Mouse (Mus musculus) C2C12 (cell line): ENCODE results near the gene Fxyd7.

Source experiments
- CEBPB ChIP-seq: IDR thresholded peaks from one replicate; pipeline ENCODE4 v1.6.1; 2011; ENCODE audit warnings: low read depth, mild to moderate bottlenecking, control low read depth, moderate library complexity
- CTCF ChIP-seq: IDR thresholded peaks from one replicate; pipeline ENCODE4 v1.5.1; 2011; ENCODE audit not compliant: control insufficient read depth, insufficient read depth, insufficient read length
- FOSL1 ChIP-seq: IDR thresholded peaks from one replicate; pipeline ENCODE4 v1.8.0; 2011; ENCODE audit warnings: mild to moderate bottlenecking, low read length; ENCODE audit not compliant: poor library complexity, insufficient read depth, severe bottlenecking
- MAX ChIP-seq: IDR thresholded peaks from one replicate; pipeline ENCODE4 v1.6.1; 2011; ENCODE audit warnings: mild to moderate bottlenecking, control low read depth
- MYOD1 ChIP-seq: IDR thresholded peaks from one replicate; pipeline ENCODE4 v1.6.1; 2011; ENCODE audit warnings: low read depth; ENCODE audit not compliant: control insufficient read depth, insufficient read length
- MYOG ChIP-seq: IDR thresholded peaks from one replicate; pipeline ENCODE4 v1.6.1; 2011; ENCODE audit not compliant: control insufficient read depth, insufficient read length; ENCODE audit errors: extremely low read depth
- USF1 ChIP-seq: IDR thresholded peaks from one replicate; pipeline ENCODE4 v1.6.1; 2011; ENCODE audit warnings: low read depth, mild to moderate bottlenecking, control low read depth, moderate library complexity

DNA sequence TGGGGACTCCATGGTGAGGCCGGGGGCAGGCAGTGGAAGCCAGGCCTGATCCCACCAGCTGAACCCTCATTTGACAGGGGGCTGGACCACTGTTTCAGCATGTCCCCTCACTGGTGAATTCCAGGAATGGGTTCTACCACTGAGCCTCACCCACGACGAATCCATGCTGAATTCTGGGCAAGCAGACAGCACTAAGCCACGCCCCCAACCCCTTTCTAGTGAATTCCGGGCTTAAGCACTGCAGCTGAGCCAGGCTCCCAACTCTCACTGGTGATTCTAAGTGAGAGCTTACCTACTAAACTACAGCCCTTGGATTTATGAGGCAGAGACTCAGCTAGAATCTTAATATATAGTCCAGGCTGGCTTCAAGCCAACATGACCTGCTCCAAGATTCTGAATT lies 16.6 kb upstream of the Fxyd7 start:
- TF ChIP-seq CTCF, result no peak
- TF ChIP-seq USF1, result no peak
- TF ChIP-seq MYOG, result no peak
- TF ChIP-seq MYOD1, result no peak
- no peak for TF ChIP-seq CEBPB
- TF ChIP-seq FOSL1, result no peak
- TF ChIP-seq MAX, result no peak
